Mouse (Mus musculus) heart, embryonic 13.5 days (tissue): ENCODE results near the gene Abca6. TPM values are rescaled to one million over a fixed set of nuclear protein-coding genes. Genes with fewer than 3 reads are reported as not detected.
A peak's percentile ranks its signal among the peaks of the same experiment; 100 is the strongest.

ENCODE experiments used
- ATAC-seq: fragments of 200-750 bp; cut with Nextera tagmentation; 2 replicates; pipeline ENCODE4 v1.8.0; 2017; ENCODE audit warnings: moderate TSS enrichment; ENCODE audit not compliant: insufficient number of reproducible peaks, low FRiP score, low TSS enrichment; ENCODE audit errors: extremely low read depth
- H3K27ac ChIP-seq: fragments of 300-500 bp; sonication (generic); replicated peaks from 2 replicates; pipeline ENCODE4 v1.5.1; 2015; ENCODE audit warnings: moderate library complexity, mild to moderate bottlenecking, inconsistent platforms
- H3K27me3 ChIP-seq: fragments of 300-500 bp; sonication (generic); replicated peaks from 2 replicates; pipeline ENCODE4 v1.6.1; 2015; ENCODE audit warnings: mild to moderate bottlenecking, inconsistent platforms
- H3K36me3 ChIP-seq: fragments of 300-500 bp; sonication (generic); 2 replicates; pipeline ENCODE4 v1.6.1; 2015; ENCODE audit warnings: mild to moderate bottlenecking, inconsistent platforms
- H3K4me1 ChIP-seq: fragments of 300-500 bp; sonication (generic); 2 replicates; pipeline ENCODE4 v1.6.1; 2015; ENCODE audit warnings: inconsistent platforms
- H3K4me2 ChIP-seq: fragments of 300-500 bp; sonication (generic); 2 replicates; pipeline ENCODE4 v1.6.1; 2015; ENCODE audit warnings: inconsistent platforms, mild to moderate bottlenecking, moderate library complexity
- H3K4me3 ChIP-seq: fragments of 300-500 bp; sonication (generic); 2 replicates; pipeline ENCODE4 v1.5.1; 2015; ENCODE audit warnings: moderate library complexity, mild to moderate bottlenecking, inconsistent platforms
- H3K9ac ChIP-seq: fragments of 300-500 bp; sonication (generic); 2 replicates; pipeline ENCODE4 v1.6.1; 2015; ENCODE audit warnings: inconsistent platforms, mild to moderate bottlenecking, moderate library complexity
- H3K9me3 ChIP-seq: fragments of 300-500 bp; sonication (generic); 2 replicates; pipeline ENCODE4 v1.6.1; 2016; ENCODE audit warnings: inconsistent platforms
- WGBS: fragments of 180-500 bp; shearing (Covaris S2); methylation state at CpG from one replicate; pipeline ENCODE4 v1.1.7; 2015; ENCODE audit warnings: mixed read lengths; 5-methylcytosine and 5-hydroxymethylcytosine counted together
- polyA plus RNA-seq: library from polyadenylated mRNA; unstranded; fragments of >200 nt; fragmentation: Nextera tagmentation; extraction: Ambion mirVana; gene quantifications from 2 replicates; pipeline ENCODE4 v1.2.1, GENCODE M21; 2015

Gene Abca6
- polyA plus RNA-seq, 1 experiment from 2014 or later: 0.71 TPM

DNA sequence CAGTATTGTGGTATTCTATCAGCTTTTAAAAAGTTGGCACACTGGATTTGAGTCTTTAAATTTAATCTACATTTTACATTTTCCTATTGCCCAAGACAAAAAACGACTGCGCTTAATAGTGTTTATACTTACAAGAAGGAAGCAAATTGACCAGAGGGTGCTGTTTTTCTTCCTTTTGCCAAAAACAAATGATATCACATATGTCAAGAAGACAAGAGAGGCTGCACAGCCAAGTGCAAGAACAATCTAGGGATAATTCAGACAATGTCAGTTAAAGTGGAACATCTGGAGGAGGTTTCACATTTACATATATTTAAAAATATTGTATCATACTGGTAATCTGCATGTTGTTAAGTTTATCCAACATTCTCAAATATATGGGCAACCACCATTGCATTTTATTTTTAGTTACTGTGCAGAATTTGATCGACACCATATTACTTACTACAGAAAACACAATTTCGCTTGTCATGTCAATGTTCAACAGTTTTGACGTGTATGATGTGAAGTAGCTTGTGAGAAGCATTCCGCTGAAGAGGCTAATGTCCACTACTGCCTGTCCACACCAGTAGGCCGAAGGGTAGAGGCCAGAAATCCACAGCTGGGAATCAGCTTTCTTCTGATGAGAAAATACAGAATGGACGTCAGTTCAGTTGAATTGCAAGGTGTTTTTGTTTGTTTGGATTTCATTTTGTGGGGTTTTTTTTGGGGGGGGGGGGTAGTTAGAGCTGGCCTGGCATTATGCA, 54.8 kb downstream of the Abca6 start:
- no peak overlapping the region for H3K4me3 ChIP-seq
- no peak overlapping the region for H3K27ac ChIP-seq
- H3K4me1 ChIP-seq: no peaks in the 10 kb centered on the region
- H3K9me3 ChIP-seq: no peaks in the 10 kb centered on the region
- H3K9ac ChIP-seq: no peak overlapping the region
- no peak overlapping the region for H3K4me2 ChIP-seq
- no peaks in the 10 kb centered on the region for H3K36me3 ChIP-seq
- 68% methylated on average over 8 of the region's 8 CpGs for WGBS
- H3K27me3 ChIP-seq: no peaks in the 10 kb centered on the region
- no peak for ATAC-seq

GRCm38 (mm10) chr11:110195310-110195709, 56.3 kb downstream of the Abca6 start:
- Histone ChIP-seq H3K4me1 (no peaks in the 10 kb centered on the region), H3K4me2 (no peak overlapping the region), H3K4me3 (no peak overlapping the region), H3K9ac (no peak overlapping the region), H3K27me3 (no peaks in the 10 kb centered on the region), H3K9me3 (no peaks in the 10 kb centered on the region), H3K27ac (no peak overlapping the region), H3K36me3 (no peaks in the 10 kb centered on the region)
- no peak for ATAC-seq
- 60% methylated on average over 4 of the region's 4 CpGs for WGBS

DNA sequence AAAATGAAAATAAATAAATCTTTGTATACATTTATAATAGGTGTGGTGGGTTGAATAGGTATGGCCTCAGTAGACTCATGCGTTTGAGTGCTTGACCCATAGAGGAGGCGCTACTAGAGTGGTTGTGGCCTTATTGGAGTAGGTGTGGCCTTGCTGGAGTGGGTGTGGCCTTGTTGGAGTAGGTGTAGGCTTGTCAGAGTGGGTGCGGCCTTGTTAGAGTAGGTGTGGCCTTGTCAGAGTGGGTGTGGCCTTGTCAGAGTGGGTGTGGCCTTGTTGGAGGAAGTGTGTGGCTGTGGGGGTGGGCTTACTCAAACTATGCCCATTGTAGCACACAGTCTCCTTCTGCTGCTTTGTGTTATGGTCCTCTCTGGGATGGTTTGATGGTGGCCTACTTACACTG, 80.4 kb downstream of the Abca6 start:
- H3K4me2 ChIP-seq: no peak overlapping the region
- no peaks in the 10 kb centered on the region for H3K36me3 ChIP-seq
- no peaks in the 10 kb centered on the region for H3K9me3 ChIP-seq
- H3K4me1 ChIP-seq: peaks cover 18% of the 10 kb centered on the region; the same call in 1 of the 2 replicates
- H3K9ac ChIP-seq: no peak overlapping the region
- H3K27me3 ChIP-seq: no peaks in the 10 kb centered on the region
- WGBS: 93% methylated on average over 3 of the region's 3 CpGs
- H3K4me3 ChIP-seq: no peak overlapping the region
- H3K27ac ChIP-seq: no peak overlapping the region
- ATAC-seq: no peak

DNA sequence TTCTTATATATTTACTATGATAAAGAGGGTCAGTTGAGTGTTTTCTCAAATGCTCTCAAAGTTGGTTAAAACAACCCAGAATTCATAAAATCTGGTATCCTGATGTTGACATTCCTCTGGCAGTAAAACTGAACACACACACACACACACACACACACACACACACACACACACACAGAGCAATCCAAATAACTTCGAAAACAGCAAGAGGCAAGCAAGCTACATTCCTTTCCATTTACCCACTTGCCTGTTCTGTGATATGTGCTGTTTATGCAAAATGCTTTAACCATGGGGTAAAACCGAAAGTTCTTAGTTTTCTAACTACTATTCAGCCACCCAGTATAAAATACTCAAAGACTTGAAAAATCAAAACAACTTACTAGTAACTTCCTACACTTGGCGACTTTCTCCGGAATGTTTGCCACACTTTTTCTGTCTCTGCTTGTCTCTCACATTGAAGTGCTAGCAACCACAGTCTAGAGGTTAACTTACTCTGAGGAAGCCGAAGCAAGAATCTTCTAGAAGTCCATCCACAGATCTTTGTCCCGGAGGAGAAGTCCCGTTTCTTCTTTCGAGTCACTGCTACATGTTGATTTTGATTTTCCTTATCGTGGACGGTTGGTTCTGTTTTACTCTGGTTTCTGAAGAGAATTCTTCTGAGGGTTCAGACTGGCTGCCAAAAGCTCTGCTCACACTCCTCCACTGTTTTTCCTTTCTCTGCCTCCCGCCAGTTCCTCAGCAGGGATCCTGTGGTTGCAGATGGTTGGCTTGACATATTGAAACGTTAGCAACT, 83.9 kb downstream of the Abca6 start, which contains the start of gene Abca9:
Abca9 (minus strand) TSS at position 738 of the 793 bp plus-strand sequence.
- WGBS: 27% methylated on average over 12 of the region's 12 CpGs
- ATAC-seq: no peak
- H3K4me3 ChIP-seq: peak within 1 kb of the TSS; percentile 42
- H3K9me3 ChIP-seq: no peaks in the 10 kb centered on the region
- H3K27ac ChIP-seq: peak within 1 kb of the TSS; percentile 73
- H3K9ac ChIP-seq: peak within 1 kb of the TSS; percentile 59
- peak within 1 kb of the TSS; percentile 60 for H3K4me2 ChIP-seq
- no peaks in the 10 kb centered on the region for H3K36me3 ChIP-seq
- no peaks in the 10 kb centered on the region for H3K27me3 ChIP-seq
- peaks cover 18% of the 10 kb centered on the region; the same call in 1 of the 2 replicates for H3K4me1 ChIP-seq

- no peak overlapping the region for H3K9ac ChIP-seq
- no peaks in the 10 kb centered on the region for H3K9me3 ChIP-seq
- H3K27me3 ChIP-seq: no peaks in the 10 kb centered on the region
- WGBS: 63% methylated on average over 3 of the region's 3 CpGs
- H3K4me3 ChIP-seq: no peak overlapping the region
- peaks cover 18% of the 10 kb centered on the region; the same call in 1 of the 2 replicates for H3K4me1 ChIP-seq
- no peak overlapping the region for H3K27ac ChIP-seq
- H3K4me2 ChIP-seq: no peak overlapping the region
- no peaks in the 10 kb centered on the region for H3K36me3 ChIP-seq
- no peak for ATAC-seq
These were observed 85.8 kb downstream of the Abca6 start for GRCm38 (mm10) chr11:110165822-110166221.

GRCm38 (mm10) chr11:110165409-110165808, 86.2 kb downstream of the Abca6 start:
- Histone ChIP-seq H3K27me3 (no peaks in the 10 kb centered on the region), H3K9me3 (no peaks in the 10 kb centered on the region), H3K9ac (no peak overlapping the region), H3K4me1 (peaks cover 18% of the 10 kb centered on the region; the same call in 1 of the 2 replicates), H3K4me3 (no peak overlapping the region), H3K27ac (no peak overlapping the region), H3K4me2 (no peak overlapping the region), H3K36me3 (no peaks in the 10 kb centered on the region)
- ATAC-seq: no peak

GRCm38 (mm10) chr11:110157059-110157458, 94.5 kb downstream of the Abca6 start:
- 58% methylated on average over 6 of the region's 6 CpGs for WGBS
- Histone ChIP-seq H3K27ac (no peak overlapping the region), H3K4me3 (no peak overlapping the region), H3K27me3 (no peaks in the 10 kb centered on the region), H3K9me3 (no peaks in the 10 kb centered on the region), H3K4me1 (no peaks in the 10 kb centered on the region), H3K36me3 (no peaks in the 10 kb centered on the region), H3K4me2 (no peak overlapping the region), H3K9ac (no peak overlapping the region)
- ATAC-seq: no peak

- Histone ChIP-seq H3K4me3 (no peak overlapping the region), H3K9me3 (no peaks in the 10 kb centered on the region), H3K4me2 (no peak overlapping the region), H3K27ac (no peak overlapping the region), H3K4me1 (no peaks in the 10 kb centered on the region), H3K27me3 (no peaks in the 10 kb centered on the region), H3K9ac (no peak overlapping the region), H3K36me3 (no peaks in the 10 kb centered on the region)
- ATAC-seq: no peak
- 90% methylated on average over 11 of the region's 11 CpGs for whole genome bisulfite sequencing
These were observed 95.6 kb downstream of the Abca6 start for GRCm38 (mm10) chr11:110155985-110156384.

DNA sequence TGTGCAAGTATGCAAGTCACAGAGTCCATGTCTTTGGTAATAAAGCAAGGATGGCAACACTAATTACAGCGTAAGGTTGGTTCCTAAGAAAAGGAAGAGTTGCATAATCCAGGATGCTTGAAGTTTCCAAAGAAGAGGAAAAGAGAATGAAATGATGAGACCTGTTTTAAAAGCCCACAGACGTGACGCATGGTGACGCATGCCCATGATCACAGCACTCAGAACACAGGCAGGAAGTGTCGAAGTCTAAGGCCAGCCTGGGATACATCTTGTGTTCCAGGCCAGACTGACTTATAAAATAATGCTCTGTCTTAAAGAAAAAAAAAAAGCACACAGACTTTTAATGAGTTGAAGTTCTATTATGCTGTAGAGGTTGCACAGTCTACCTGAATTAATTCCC, 103.9 kb downstream of the Abca6 start:
- no peaks in the 10 kb centered on the region for H3K9me3 ChIP-seq
- H3K9ac ChIP-seq: no peak overlapping the region
- 0 out of 2 replicates have a peak, but pooled peaks cover 5% of the 10 kb centered on the region for H3K36me3 ChIP-seq
- no peak overlapping the region for H3K4me3 ChIP-seq
- H3K27ac ChIP-seq: no peak overlapping the region
- ATAC-seq: no peak
- no peak overlapping the region for H3K4me2 ChIP-seq
- 84% methylated on average over 5 of the region's 5 CpGs for WGBS
- no peaks in the 10 kb centered on the region for H3K4me1 ChIP-seq
- H3K27me3 ChIP-seq: no peaks in the 10 kb centered on the region

GRCm38 (mm10) chr11:110145421-110145820, 106.2 kb downstream of the Abca6 start:
- no peaks in the 10 kb centered on the region for H3K27me3 ChIP-seq
- no peak overlapping the region for H3K4me2 ChIP-seq
- H3K4me1 ChIP-seq: no peaks in the 10 kb centered on the region
- no peak overlapping the region for H3K9ac ChIP-seq
- no peak overlapping the region for H3K27ac ChIP-seq
- 0 out of 2 replicates have a peak, but pooled peaks cover 5% of the 10 kb centered on the region for H3K36me3 ChIP-seq
- ATAC-seq: no peak
- 77% methylated on average over 11 of the region's 11 CpGs for WGBS
- no peak overlapping the region for H3K4me3 ChIP-seq
- no peaks in the 10 kb centered on the region for H3K9me3 ChIP-seq

- ATAC-seq: no peak
- Histone ChIP-seq H3K27me3 (no peaks in the 10 kb centered on the region), H3K4me1 (0 out of 2 replicates have a peak, but pooled peaks cover 2% of the 10 kb centered on the region), H3K27ac (no peak overlapping the region), H3K36me3 (no peaks in the 10 kb centered on the region), H3K4me2 (no peak overlapping the region), H3K4me3 (no peak overlapping the region), H3K9me3 (no peaks in the 10 kb centered on the region), H3K9ac (no peak overlapping the region)
- WGBS: 56% methylated on average over 5 of the region's 5 CpGs
These were observed 120.8 kb downstream of the Abca6 start for GRCm38 (mm10) chr11:110130760-110131159.
